Mouse (Mus musculus) frontal cortex, postnatal 25 days (tissue): Measurements from ENCODE around the gene Gng12.
"Not testable (repeated sequence)": the region's sequence is repeated elsewhere in the genome, so short reads cannot be mapped to it uniquely, and the experiment has no call there.

ENCODE experiments used
- DNase-seq, 2 experiments: peaks; one replicate each; pipeline ENCODE4 v3.0.0; 2022; ENCODE audit warnings: low spot score in 2 of 2

The Gng12 gene

GRCm38 (mm10) chr6:66992232-66992631 is 96.0 kb downstream of the Gng12 start:
- no peak for DNase-seq

DNA sequence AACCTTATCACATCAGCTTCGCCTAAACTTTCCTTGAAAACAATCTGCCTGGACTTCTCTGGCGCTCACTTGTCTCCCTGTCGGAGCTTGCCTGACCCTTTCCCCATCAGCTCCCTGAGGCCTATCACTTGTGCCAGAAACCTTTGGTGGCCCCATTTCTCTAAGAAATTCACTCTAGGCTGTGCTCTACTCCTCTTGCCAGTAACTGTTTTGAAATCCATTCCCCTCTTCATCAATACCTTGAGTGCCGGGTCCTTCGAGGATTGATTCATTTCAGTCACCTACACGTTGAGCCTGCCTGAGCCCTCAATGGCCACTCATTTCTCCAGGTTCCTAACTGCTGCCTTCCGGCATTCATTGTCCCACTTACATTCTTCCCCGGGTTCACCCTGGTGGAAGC is 96.6 kb downstream of the Gng12 start:
- DNase-seq: no peak

- DNase-seq: no peak
Observed at GRCm38 (mm10) chr6:66994981-66995380, 98.8 kb downstream of the Gng12 start.

- DNase-seq: no peak
Observed at GRCm38 (mm10) chr6:66995825-66996224, 99.6 kb downstream of the Gng12 start.

- DNase-seq: no peak
Observed at GRCm38 (mm10) chr6:66996257-66996656, 100.1 kb downstream of the Gng12 start.

- no peak for DNase-seq
Observed at GRCm38 (mm10) chr6:66998645-66999044, 102.4 kb downstream of the Gng12 start.

DNA sequence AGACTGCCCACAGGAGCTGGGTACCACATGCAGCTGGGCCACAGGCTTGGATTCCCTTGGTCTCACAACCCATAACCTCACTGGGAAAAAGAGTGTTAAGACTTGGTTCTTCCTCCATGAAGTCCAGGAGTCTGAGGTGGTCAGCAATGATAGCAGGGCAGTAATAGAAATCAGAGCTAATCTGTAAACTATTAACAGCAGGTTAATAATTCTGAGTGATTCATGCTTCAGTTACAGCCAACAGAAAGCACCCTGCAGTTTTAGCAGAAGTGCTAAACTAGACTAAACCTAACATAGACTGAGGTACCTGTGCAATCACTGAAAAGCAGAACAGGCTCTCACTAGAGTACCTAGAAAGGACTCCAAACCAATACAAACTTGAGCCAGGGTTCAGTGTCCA is 103.6 kb downstream of the Gng12 start:
- DNase-seq: no peak

DNA sequence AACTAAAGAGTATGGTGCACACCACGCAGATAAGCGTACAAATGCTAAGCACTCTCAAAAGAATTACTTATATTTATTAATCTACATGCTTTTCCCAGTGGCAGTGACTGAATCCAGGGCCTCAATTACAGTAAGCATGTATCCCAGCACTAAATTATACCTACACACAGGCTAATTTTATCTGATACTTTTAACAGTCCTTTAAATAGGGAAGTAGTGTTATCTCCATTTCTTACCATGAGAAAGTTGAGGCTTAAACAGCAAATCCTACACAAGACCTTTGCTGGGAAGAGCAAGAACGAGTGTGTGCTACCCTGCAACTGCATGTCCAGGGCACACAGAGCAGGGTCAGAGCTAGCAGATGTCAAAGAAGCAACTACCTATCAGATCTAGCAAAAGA is 113.7 kb downstream of the Gng12 start:
- DNase-seq: no peak

DNA sequence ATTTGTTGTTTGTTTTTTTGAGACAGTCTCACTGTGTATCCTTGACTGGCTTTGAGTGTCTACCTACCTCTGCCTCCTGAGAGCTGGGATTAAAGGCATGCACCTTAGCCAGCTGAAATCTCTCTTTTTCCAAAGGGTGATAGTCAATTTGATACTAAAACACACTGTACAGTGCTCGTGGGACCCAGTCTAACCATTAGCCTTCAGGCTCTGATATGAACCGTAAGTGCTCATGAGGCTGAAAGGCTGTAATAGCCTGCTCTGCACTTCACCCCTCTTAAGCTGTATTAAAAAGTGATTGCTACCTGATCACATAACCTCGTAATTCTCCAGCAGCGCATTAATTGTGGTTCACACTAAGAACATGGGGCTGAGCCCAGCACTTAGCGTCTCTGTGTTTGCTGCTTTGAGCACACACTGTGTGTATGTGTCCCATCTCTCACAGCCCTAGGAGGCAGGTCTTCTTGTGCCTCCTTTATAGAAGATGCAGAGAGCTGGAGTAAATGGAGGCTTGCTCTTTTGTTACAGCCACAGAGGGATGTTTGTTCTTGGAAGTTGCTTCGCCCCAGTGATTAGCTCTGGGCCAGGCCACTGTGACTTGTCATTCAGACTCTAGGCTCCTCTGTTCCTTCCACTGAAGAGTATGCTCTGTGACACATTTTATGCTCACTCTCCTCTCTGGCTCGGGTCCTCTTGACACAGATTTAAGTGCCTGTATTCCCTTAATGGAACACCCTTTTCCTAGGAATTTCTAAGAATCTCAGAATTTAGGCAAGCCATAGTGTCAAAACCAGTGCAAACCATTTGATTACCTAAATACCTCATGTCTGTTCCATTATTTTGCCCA is 114.4 kb downstream of the Gng12 start:
- DNase-seq: no peak

- DNase-seq: no peak
Observed at GRCm38 (mm10) chr6:67011217-67011518, 115.0 kb downstream of the Gng12 start.

- no peak for DNase-seq
Observed at GRCm38 (mm10) chr6:67013293-67013948, 117.2 kb downstream of the Gng12 start.

DNA sequence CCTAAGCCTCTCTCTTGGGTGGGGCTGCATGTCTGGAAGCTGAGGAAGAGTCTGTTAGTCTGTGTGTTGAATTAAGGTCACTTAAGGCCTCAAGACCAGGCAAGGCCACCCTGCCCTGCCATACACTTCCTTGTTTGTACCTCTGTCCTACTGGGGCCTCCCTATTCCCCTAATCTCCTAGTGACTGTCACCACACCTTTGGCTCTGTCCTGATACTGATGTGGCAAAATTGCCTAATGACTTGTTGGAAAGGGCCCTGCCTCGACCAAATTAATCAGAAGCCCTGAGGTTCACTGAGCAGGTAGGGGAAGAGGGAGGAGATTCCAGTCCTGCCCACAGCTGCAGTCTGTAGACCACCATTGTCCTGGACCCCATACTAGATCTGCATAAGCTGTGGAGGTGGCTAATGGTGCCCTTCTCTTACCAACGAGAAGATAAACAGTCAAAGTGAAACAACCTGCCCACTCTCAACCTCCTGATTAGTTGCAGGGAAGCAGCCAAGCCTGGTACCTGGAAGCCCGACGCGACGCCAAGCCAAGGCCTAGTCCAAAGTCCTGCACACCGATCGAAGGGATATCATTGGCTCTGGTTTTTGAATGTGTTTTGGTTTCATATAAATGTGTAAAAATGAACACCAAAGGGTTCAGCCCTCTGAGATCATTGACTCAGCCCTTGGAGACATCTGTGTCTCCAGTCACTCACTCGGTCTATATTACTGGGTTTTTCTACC is 117.9 kb downstream of the Gng12 start:
- no peak for DNase-seq

GRCm38 (mm10) chr6:67014679-67015075 is 118.5 kb downstream of the Gng12 start:
- no peak for DNase-seq

- DNase-seq: no peak
Observed at GRCm38 (mm10) chr6:67015739-67016519, 119.7 kb downstream of the Gng12 start.

DNA sequence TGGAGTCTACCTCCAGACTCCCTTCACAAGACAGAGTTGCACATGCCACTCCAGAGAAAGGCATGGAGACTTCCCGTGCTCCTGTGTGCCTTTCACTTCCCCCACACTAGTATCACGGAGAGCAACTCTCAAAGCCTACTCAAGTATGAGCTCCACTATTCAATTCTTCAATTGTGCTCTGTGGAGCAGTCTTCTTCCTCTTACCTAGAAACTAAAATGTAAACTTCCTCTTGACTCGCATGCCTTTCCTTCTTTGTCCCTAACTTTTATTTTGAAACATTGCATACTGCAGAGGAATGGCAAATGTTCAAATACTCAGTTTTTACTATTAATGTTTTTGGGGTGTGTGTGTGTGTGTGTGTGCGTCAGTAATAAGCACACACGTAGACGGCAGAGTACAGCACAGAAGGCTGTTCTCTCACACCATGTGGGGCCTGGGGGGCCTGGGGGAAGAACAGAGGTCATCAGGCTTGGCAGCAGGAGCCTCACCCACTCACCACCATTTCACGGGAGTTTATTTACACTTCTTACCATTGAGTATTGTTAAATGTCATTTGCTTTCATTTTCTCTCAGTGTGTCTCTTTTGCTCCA is 120.4 kb downstream of the Gng12 start:
- no peak for DNase-seq

GRCm38 (mm10) chr6:67018365-67018764 is 122.2 kb downstream of the Gng12 start:
- DNase-seq: no peak

GRCm38 (mm10) chr6:67019001-67019400 is 122.8 kb downstream of the Gng12 start:
- not testable (repeated sequence) for DNase-seq

DNA sequence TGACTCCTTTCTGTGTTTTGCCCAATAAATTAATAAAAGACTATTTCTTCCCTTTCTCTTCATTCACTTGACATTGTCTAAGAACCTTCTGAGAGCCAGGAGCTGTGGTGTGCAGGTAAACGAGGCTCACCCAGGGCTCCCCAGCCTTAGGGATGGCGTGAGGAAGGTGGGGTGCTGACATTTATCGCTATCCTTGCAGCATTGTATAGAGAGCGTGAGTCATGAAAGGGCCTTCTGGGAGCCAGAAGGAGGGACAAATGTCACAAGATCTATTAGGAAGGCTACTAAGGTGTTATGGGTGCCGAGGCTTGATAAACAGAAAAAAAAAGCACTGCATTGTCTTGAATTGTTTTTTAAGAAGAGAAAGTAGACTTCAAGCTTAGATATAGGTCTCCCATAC is 125.1 kb downstream of the Gng12 start:
- DNase-seq: no peak

DNA sequence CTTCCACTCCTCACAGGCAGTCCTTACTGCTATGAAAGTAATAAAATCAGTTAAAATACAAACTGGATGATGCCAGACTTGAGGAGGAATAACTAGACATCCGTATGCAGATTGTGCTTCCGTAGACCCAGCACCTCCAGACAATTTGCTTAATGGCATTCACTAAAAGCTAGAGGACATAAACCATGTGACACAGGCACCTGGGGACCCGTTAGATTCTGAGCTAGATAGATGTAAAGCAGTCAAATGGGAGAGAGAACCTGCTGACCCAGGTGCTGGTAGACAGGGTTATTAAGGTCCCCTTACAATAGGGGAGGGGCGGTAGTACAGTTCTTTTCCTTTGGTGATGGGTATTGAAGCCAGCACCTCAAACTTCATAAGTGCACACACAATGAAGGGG is 127.5 kb downstream of the Gng12 start:
- no peak for DNase-seq

- no peak for DNase-seq
Observed at GRCm38 (mm10) chr6:67026661-67027060, 130.5 kb downstream of the Gng12 start.

GRCm38 (mm10) chr6:67027438-67028142 is 131.4 kb downstream of the Gng12 start:
- no peak for DNase-seq
